Mouse (Mus musculus) CH12.LX (cell line): ENCODE results near the gene Gga1. TPM values are rescaled to one million over a fixed set of nuclear protein-coding genes. Genes with fewer than 3 reads are reported as not detected.
A peak's percentile ranks its signal among the peaks of the same experiment; 100 is the strongest.

ENCODE experiments used
- DNase-seq: peaks from one replicate; pipeline ENCODE4 v3.0.0-alpha.2; 2013; ENCODE audit errors: extremely low read depth
- H3K27ac ChIP-seq: 2 replicates; pipeline ENCODE4 v1.5.1; 2012; ENCODE audit warnings: low read depth, mild to moderate bottlenecking, control low read depth, moderate library complexity; ENCODE audit not compliant: insufficient read depth
- H3K27me3 ChIP-seq: replicated peaks from 2 replicates; pipeline ENCODE3; 2012; ENCODE audit warnings: inconsistent platforms
- H3K36me3 ChIP-seq, 2 experiments: replicated peaks in 1 of 2; 2 replicates each; pipeline versions ENCODE3 to v1.6.1; 2012; ENCODE audit warnings: inconsistent platforms in 1 of 2, low read length in 1 of 2, mild to moderate bottlenecking in 1 of 2, mixed read lengths in 1 of 2, moderate library complexity in 1 of 2; ENCODE audit not compliant: control insufficient read depth in 1 of 2, insufficient read depth in 1 of 2
- H3K4me1 ChIP-seq, 2 experiments: 2 replicates each; pipeline ENCODE4 v1.6.1; 2012; ENCODE audit warnings: inconsistent platforms in 1 of 2, moderate library complexity in 1 of 2; ENCODE audit not compliant: insufficient read depth in 2 of 2, control insufficient read depth in 1 of 2
- H3K4me2 ChIP-seq: 2 replicates; pipeline ENCODE4 v1.6.1; 2012; ENCODE audit warnings: low read depth, mild to moderate bottlenecking, control low read depth; ENCODE audit not compliant: poor library complexity, insufficient read depth, severe bottlenecking
- H3K4me3 ChIP-seq, 3 experiments: fragments of 150-350 bp in 1 of 3; sonication (generic) in 1 of 3; replicated peaks in 1 of 3; 2 replicates each; pipeline versions ENCODE3 to v1.5.1; 2011 to 2012; ENCODE audit warnings: low read depth in 2 of 3, low read length in 2 of 3, mild to moderate bottlenecking in 2 of 3, moderate library complexity in 2 of 3, control low read depth in 1 of 3, improper control_type of control experiment in 1 of 3, inconsistent platforms in 1 of 3, mixed read lengths in 1 of 3; ENCODE audit not compliant: poor library complexity in 1 of 3
- H3K79me2 ChIP-seq: replicated peaks from 2 replicates; pipeline ENCODE4 v1.6.1; 2012; ENCODE audit warnings: mild to moderate bottlenecking, moderate library complexity; ENCODE audit not compliant: control insufficient read depth, poor library complexity, insufficient read depth, severe bottlenecking; ENCODE audit errors: extremely low read depth
- H3K9ac ChIP-seq: 2 replicates; pipeline ENCODE4 v1.6.1; 2012; ENCODE audit warnings: low read depth, mild to moderate bottlenecking, control low read depth, moderate library complexity; ENCODE audit not compliant: insufficient read depth
- H3K9me3 ChIP-seq: replicated peaks from 2 replicates; pipeline ENCODE3; 2012; ENCODE audit warnings: low read length, inconsistent platforms, mixed read lengths
- BHLHE40 ChIP-seq: IDR thresholded peaks from 2 replicates; pipeline ENCODE4 v1.6.1; 2011; ENCODE audit warnings: mild to moderate bottlenecking, low read depth, low read length, improper control_type of control experiment
- CHD2 ChIP-seq: IDR thresholded peaks from 2 replicates; pipeline ENCODE4 v1.6.1; 2011; ENCODE audit warnings: low read length, improper control_type of control experiment
- E2F4 ChIP-seq: IDR thresholded peaks from 2 replicates; pipeline ENCODE4 v1.6.1; 2011; ENCODE audit warnings: low read depth, low read length, improper control_type of control experiment; ENCODE audit not compliant: insufficient replicate concordance
- GABPA ChIP-seq: IDR thresholded peaks from 2 replicates; pipeline ENCODE4 v1.6.1; 2012; ENCODE audit warnings: low read depth, low read length, improper control_type of control experiment, inconsistent platforms; ENCODE audit not compliant: insufficient replicate concordance
- JUN ChIP-seq: IDR thresholded peaks from 2 replicates; pipeline ENCODE4 v1.6.1; 2011; ENCODE audit warnings: low read depth, mild to moderate bottlenecking, low read length, improper control_type of control experiment, moderate library complexity; ENCODE audit not compliant: insufficient read depth
- JUND ChIP-seq: conservative IDR thresholded peaks from 2 replicates; pipeline ENCODE4 v1.6.1; 2011; ENCODE audit warnings: low read depth, low read length, improper control_type of control experiment
- KAT2A ChIP-seq: IDR thresholded peaks from 2 replicates; pipeline ENCODE4 v1.6.1; 2012; ENCODE audit warnings: low read length, improper control_type of control experiment, inconsistent platforms; ENCODE audit not compliant: insufficient replicate concordance
- MAX ChIP-seq: IDR thresholded peaks from 2 replicates; pipeline ENCODE4 v1.6.1; 2011; ENCODE audit warnings: low read length, improper control_type of control experiment
- MYC ChIP-seq: IDR thresholded peaks from 2 replicates; pipeline ENCODE4 v1.6.1; 2011; ENCODE audit warnings: low read depth, mild to moderate bottlenecking, improper control_type of control experiment, low read length
- NRF1 ChIP-seq: IDR thresholded peaks from 2 replicates; pipeline ENCODE4 v1.6.1; 2014; ENCODE audit warnings: low read depth, mild to moderate bottlenecking, inconsistent platforms, low read length, improper control_type of control experiment, moderate library complexity
- POLR2AphosphoS2 ChIP-seq: IDR thresholded peaks from 2 replicates; pipeline ENCODE4 v1.6.1; 2011; ENCODE audit warnings: low read depth, low read length, improper control_type of control experiment
- SMC3 ChIP-seq: IDR thresholded peaks from 2 replicates; pipeline ENCODE4 v1.6.1; 2011; ENCODE audit warnings: low read depth, low read length, improper control_type of control experiment
- TBP ChIP-seq: conservative IDR thresholded peaks from 2 replicates; pipeline ENCODE4 v1.6.1; 2011; ENCODE audit warnings: low read depth, low read length, improper control_type of control experiment
- USF1 ChIP-seq: IDR thresholded peaks from 2 replicates; pipeline ENCODE4 v1.6.1; 2014; ENCODE audit warnings: low read depth, mild to moderate bottlenecking, inconsistent platforms, low read length, improper control_type of control experiment
- USF2 ChIP-seq: conservative IDR thresholded peaks from 2 replicates; pipeline ENCODE4 v1.6.1; 2011; ENCODE audit warnings: low read depth, low read length, improper control_type of control experiment
- ZKSCAN1 ChIP-seq: IDR thresholded peaks from 2 replicates; pipeline ENCODE4 v1.6.1; 2012; ENCODE audit warnings: low read depth, inconsistent platforms, low read length, improper control_type of control experiment, borderline replicate concordance
- ZMIZ1 ChIP-seq: IDR thresholded peaks from 2 replicates; pipeline ENCODE4 v1.6.1; 2012; ENCODE audit warnings: low read depth, mild to moderate bottlenecking, inconsistent platforms, low read length, improper control_type of control experiment
- ZNF384 ChIP-seq: IDR thresholded peaks from 2 replicates; pipeline ENCODE4 v1.6.1; 2012; ENCODE audit warnings: low read depth, low read length, improper control_type of control experiment, inconsistent platforms
- dilution Hi-C: fragments of 300-500 bp; cut with MboI; formaldehyde crosslinking; loops from 2 replicates; pipeline ENCODE4 v1.14.3; 2020; ENCODE audit warnings: low sequenced_read_pairs; ENCODE audit not compliant: extremely low pct_unique_long_range_greater_than_20kb, extremely low pct_ligation_motif_present
- in situ Hi-C: fragments of 300-500 bp; cut with MboI; formaldehyde crosslinking; loops from 3 replicates; pipeline ENCODE4 v1.14.3; 2019; ENCODE audit warnings: low sequenced_read_pairs, low pct_ligation_motif_present, low pct_unique_long_range_greater_than_20kb, mixed read lengths
- polyA plus RNA-seq: library from polyadenylated mRNA; unstranded; fragments of >175 nt; gene quantifications from 2 replicates; pipeline ENCODE4 v1.2.1, GENCODE M21; 2012; ENCODE audit warnings: low read depth; ENCODE audit not compliant: insufficient read length
- total RNA-seq, 2 experiments: library from RNA; depleted of rRNA; stranded (reverse); fragments of 300-350 nt in 1 of 2; fragments of >200 nt in 1 of 2; gene quantifications; 2 replicates each; pipeline ENCODE4 v1.2.3; 2012 to 2014

The Gga1 gene
- total and polyA plus RNA-seq, 3 experiments: 5.7 to 24.5 (median 13.7) TPM

DNA sequence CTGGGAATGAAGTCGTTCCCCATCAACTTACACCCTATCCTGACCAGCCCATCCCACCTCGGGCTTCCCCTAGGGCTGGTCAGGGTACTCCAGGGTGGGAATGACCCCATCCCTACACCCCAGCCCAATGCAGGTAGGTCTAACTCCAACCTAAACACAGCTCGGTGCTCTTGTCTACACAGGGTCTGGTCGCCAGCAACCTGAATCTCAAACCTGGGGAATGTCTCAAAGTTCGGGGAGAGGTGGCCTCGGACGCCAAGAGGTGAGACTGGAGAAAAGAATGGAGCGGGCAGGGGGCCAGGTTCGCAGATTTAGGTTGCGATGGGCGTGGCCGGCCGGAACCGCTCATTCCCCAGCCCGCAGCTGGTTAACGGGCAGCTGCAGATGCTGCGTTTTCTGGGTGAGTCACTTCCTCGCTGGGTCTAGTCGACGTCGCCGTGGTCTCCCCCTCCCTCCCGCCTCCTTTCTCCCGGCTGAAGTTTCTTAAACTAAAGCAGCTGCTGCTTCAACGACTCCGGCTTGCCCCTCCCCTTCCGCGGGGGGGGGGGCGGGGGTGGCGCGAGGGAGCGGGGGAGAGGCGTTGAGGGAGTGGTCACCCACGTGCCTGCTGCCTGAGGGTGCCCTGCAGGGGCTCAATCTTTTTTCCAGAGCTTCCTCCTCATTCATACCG is 50.9 kb downstream of the Gga1 start (continued):
- TF ChIP-seq CHD2: no peak
- 0 out of 2 replicates have a peak, but pooled peaks have one; percentile 47 for TF ChIP-seq POLR2AphosphoS2
- peak; percentile 25; the same call in 1 of the 2 replicates for TF ChIP-seq ZNF384
- TF ChIP-seq JUND: no peak; the same call in 1 of the 2 replicates
- TF ChIP-seq KAT2A: 0 out of 2 replicates have a peak, but pooled peaks have one; percentile 22
- no peak for TF ChIP-seq ZKSCAN1
- TF ChIP-seq MYC: no peak
- TF ChIP-seq E2F4: peak; percentile 52; the same call in 1 of the 2 replicates
- TF ChIP-seq SMC3: peak; percentile 14; the same call in 1 of the 2 replicates
- TF ChIP-seq NRF1: peak; percentile 24; the same call in 1 of the 2 replicates

DNA sequence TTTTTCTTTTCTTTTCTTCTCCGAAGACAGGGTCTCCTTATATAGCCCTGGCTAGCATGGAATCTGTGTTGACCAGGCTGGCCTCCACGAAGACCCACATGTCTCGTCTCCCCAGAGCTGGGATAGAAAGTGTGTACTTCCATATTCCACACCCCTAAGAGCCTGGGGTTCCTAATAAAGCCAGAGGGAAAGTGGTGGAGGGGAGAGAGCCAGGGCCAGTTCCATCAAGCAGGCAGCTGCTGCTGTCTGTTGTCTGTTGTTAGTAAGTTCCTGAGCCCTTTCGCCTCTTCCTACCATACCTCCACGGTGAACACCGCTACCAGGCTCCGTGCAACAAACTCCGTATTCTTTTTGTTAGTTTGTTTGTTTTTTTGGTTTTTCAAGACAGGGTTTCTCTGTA is 51.5 kb downstream of the Gga1 start:
- peaks cover 18 to 50% of the 10 kb centered on the region in 2 experiments for H3K4me1 ChIP-seq
- peaks cover 12 to 25% of the 10 kb centered on the region in 2 experiments for H3K36me3 ChIP-seq
- peak overlapping the region; percentile 34; the same call in 1 of the 2 replicates for H3K27ac ChIP-seq
- no peak overlapping the region for H3K4me3 ChIP-seq
- in situ Hi-C loops: no loop called here
- no peak for DNase-seq
- TF ChIP-seq TBP (no peak), KAT2A (no peak), GABPA (no peak), USF1 (no peak), MAX (no peak), ZMIZ1 (no peak), JUN (no peak), USF2 (no peak), BHLHE40 (no peak)
- TF ChIP-seq, all 38 proteins: peak for 0
- peak overlapping the region; percentile 23; the same call in 1 of the 2 replicates for H3K9ac ChIP-seq
- peak overlapping the region; percentile 95 for H3K4me2 ChIP-seq
- dilution Hi-C loops: no loop called here
- peaks cover 4% of the 10 kb centered on the region; the same call in 1 of the 2 replicates for H3K79me2 ChIP-seq
- H3K9me3 ChIP-seq: no peaks in the 10 kb centered on the region
- no peaks in the 10 kb centered on the region for H3K27me3 ChIP-seq
